Mouse (Mus musculus) liver, embryonic 12.5 days (tissue): ENCODE results near the gene Tmem56. TPM values are rescaled to one million over a fixed set of nuclear protein-coding genes. Genes with fewer than 3 reads are reported as not detected.

Source experiments
- ATAC-seq: fragments of 200-750 bp; cut with Nextera tagmentation; 2 replicates; pipeline ENCODE4 v1.8.0; 2017; ENCODE audit warnings: moderate number of reproducible peaks, mild to moderate bottlenecking, moderate library complexity
- H3K27ac ChIP-seq: fragments of 300-500 bp; sonication (generic); 2 replicates; pipeline ENCODE4 v1.5.1; 2016; ENCODE audit warnings: mild to moderate bottlenecking
- H3K27me3 ChIP-seq: fragments of 300-500 bp; sonication (generic); replicated peaks from 2 replicates; pipeline ENCODE4 v1.6.1; 2016; ENCODE audit warnings: mild to moderate bottlenecking, moderate library complexity
- H3K36me3 ChIP-seq: fragments of 300-500 bp; sonication (generic); 2 replicates; pipeline ENCODE4 v1.6.1; 2016; ENCODE audit warnings: mild to moderate bottlenecking, moderate library complexity
- H3K4me1 ChIP-seq: fragments of 300-500 bp; sonication (generic); 2 replicates; pipeline ENCODE4 v1.6.1; 2016
- H3K4me2 ChIP-seq: fragments of 300-500 bp; sonication (generic); 2 replicates; pipeline ENCODE4 v1.6.1; 2016; ENCODE audit warnings: mild to moderate bottlenecking, moderate library complexity
- H3K4me3 ChIP-seq: fragments of 300-500 bp; sonication (generic); 2 replicates; pipeline ENCODE4 v1.5.1; 2016; ENCODE audit warnings: mild to moderate bottlenecking, moderate library complexity
- H3K9ac ChIP-seq: fragments of 300-500 bp; sonication (generic); 2 replicates; pipeline ENCODE4 v1.6.1; 2016; ENCODE audit warnings: mild to moderate bottlenecking, moderate library complexity
- H3K9me3 ChIP-seq: fragments of 300-500 bp; sonication (generic); replicated peaks from 2 replicates; pipeline ENCODE4 v1.6.1; 2016; ENCODE audit warnings: mild to moderate bottlenecking, moderate library complexity
- WGBS: fragments of 180-500 bp; shearing (Covaris S2); methylation state at CpG from one replicate; pipeline ENCODE4 v1.1.7; 2016; ENCODE audit not compliant: insufficient replicate concordance; 5-methylcytosine and 5-hydroxymethylcytosine counted together
- polyA plus RNA-seq: library from polyadenylated mRNA; unstranded; fragments of >200 nt; fragmentation: Nextera tagmentation; extraction: Ambion mirVana; gene quantifications from 2 replicates; pipeline ENCODE4 v1.2.1, GENCODE M21; 2016

Tmem56 gene
- polyA plus RNA-seq, 1 experiment from 2014 or later = 29.8 TPM

DNA sequence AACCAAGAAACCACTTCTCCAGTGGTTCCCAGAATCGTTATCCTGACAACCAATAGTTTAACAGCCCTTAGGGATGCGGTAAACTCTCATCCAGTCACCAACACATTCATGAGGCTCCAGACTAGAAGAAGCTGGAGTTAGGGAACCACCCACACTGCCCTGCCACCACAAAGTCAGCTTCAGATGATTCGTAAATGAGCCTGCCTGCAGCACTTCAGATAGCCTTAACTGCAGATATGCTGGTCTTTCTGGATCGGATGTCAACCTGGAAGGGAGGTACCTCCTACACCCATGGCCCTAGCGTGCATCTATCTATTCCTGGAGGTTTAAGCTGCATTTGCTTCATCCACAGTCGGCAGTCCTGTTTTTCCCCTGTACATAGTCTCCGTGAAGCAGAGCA is 60.9 kb downstream of the Tmem56 start:
- Histone ChIP-seq H3K4me2 (peak overlapping the region; percentile 31), H3K27me3 (no peaks in the 10 kb centered on the region), H3K9me3 (no peaks in the 10 kb centered on the region), H3K36me3 (peaks cover 87% of the 10 kb centered on the region), H3K4me1 (peaks cover 41% of the 10 kb centered on the region), H3K27ac (peak overlapping the region; percentile 73), H3K4me3 (no peak overlapping the region), H3K9ac (peak overlapping the region; percentile 33; the same call in 1 of the 2 replicates)
- WGBS = 41% methylated on average over 7 of the region's 7 CpGs
- ATAC-seq = peak; percentile 86

GRCm38 (mm10) chr3:121217011-121217410 is 65.9 kb downstream of the Tmem56 start:
- Histone ChIP-seq H3K4me3 (no peak overlapping the region), H3K27me3 (no peaks in the 10 kb centered on the region), H3K27ac (no peak overlapping the region), H3K36me3 (peaks cover 89% of the 10 kb centered on the region), H3K9me3 (no peaks in the 10 kb centered on the region), H3K9ac (no peak overlapping the region), H3K4me1 (peaks cover 18% of the 10 kb centered on the region), H3K4me2 (no peak overlapping the region)
- ATAC-seq = no peak
- WGBS = 89% methylated on average over 6 of the region's 6 CpGs

- H3K36me3 ChIP-seq = peaks cover 91% of the 10 kb centered on the region
- no peaks in the 10 kb centered on the region for H3K9me3 ChIP-seq
- WGBS = 63% methylated on average over 3 of the region's 3 CpGs
- H3K9ac ChIP-seq = no peak overlapping the region
- ATAC-seq = no peak; the same call in 1 of the 2 replicates
- no peak overlapping the region; the same call in 1 of the 2 replicates for H3K27ac ChIP-seq
- H3K27me3 ChIP-seq = no peaks in the 10 kb centered on the region
- H3K4me2 ChIP-seq = no peak overlapping the region
- H3K4me3 ChIP-seq = no peak overlapping the region
- H3K4me1 ChIP-seq = no peaks in the 10 kb centered on the region
Measured at GRCm38 (mm10) chr3:121213501-121213900, 69.4 kb downstream of the Tmem56 start.

- no peak overlapping the region for H3K27ac ChIP-seq
- H3K9me3 ChIP-seq = no peaks in the 10 kb centered on the region
- WGBS = 26% methylated on average over 1 of the region's 1 CpGs
- H3K27me3 ChIP-seq = no peaks in the 10 kb centered on the region
- no peak overlapping the region for H3K9ac ChIP-seq
- no peak overlapping the region for H3K4me2 ChIP-seq
- no peak for ATAC-seq
- H3K4me1 ChIP-seq = no peaks in the 10 kb centered on the region
- H3K4me3 ChIP-seq = no peak overlapping the region
- peaks cover 91% of the 10 kb centered on the region for H3K36me3 ChIP-seq
Measured at GRCm38 (mm10) chr3:121212156-121212555, 70.7 kb downstream of the Tmem56 start.

GRCm38 (mm10) chr3:121208994-121209393 is 73.9 kb downstream of the Tmem56 start:
- no peak for ATAC-seq

DNA sequence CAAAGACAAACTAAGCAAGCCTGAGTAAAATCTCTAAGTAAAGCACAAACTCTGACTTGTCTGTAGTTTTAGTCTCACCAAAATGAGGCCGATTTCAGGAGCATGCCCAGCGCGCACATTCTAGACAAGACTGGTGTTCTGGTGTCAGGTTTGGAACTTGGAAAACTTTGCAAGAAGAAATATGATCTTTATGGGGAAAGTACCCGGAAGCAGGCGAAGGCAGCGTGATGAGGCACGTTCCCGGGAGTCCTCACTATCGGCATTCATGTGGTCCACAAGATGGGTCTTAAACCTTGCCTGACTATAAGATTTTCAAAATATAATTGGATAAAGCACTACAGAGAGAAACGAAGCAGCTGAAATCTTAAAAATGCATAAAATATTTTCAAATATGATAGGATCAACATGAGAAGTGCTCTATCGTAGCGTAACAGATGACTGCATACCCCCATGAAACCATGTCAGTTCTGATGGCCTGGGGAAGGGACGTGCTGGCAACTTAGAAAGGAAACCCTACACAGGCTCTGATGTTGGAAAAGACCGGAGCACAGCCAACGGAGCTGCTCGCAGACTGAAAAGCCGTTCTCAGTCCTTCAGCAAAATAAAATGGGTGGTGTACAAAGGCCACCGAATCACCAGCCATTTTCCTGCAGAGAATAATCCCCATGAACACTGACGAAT is 76.6 kb downstream of the Tmem56 start:
- Histone ChIP-seq H3K36me3 (peaks cover 65% of the 10 kb centered on the region), H3K9me3 (no peaks in the 10 kb centered on the region), H3K27ac (no peak overlapping the region), H3K4me3 (no peak overlapping the region), H3K27me3 (no peaks in the 10 kb centered on the region), H3K4me2 (no peak overlapping the region), H3K9ac (no peak overlapping the region), H3K4me1 (peaks cover 26% of the 10 kb centered on the region)
- ATAC-seq = no peak
- 90% methylated on average over 19 of the region's 19 CpGs for WGBS

More at GRCm38 (mm10) chr3:121208994-121209393, 73.9 kb downstream of the Tmem56 start:
- peaks cover 83% of the 10 kb centered on the region for H3K36me3 ChIP-seq
- H3K4me2 ChIP-seq = no peak overlapping the region
- H3K4me1 ChIP-seq = peaks cover 4% of the 10 kb centered on the region
- H3K9me3 ChIP-seq = no peaks in the 10 kb centered on the region
- H3K4me3 ChIP-seq = no peak overlapping the region
- H3K27me3 ChIP-seq = no peaks in the 10 kb centered on the region
- WGBS = 83% methylated on average over 5 of the region's 5 CpGs
- no peak overlapping the region for H3K9ac ChIP-seq
- no peak overlapping the region for H3K27ac ChIP-seq

DNA sequence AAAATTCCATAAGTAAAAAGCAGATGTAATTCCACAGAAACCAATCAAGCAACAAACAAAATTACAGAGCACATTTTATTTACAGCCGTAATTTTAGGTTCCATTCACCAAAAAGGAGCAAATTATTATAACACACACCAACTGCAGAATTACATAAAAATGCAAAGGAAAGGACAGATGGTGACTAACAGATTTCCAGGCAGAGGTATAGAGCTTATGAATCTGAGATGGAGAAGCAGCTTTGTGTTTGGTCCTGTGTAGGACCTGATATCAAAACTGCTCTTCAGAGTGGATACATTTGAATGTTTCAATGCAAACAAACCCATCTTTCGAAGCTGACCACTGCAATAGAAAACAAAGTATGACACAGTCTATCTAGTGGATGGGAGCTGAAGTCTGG is 80.3 kb downstream of the Tmem56 start:
- no peak overlapping the region for H3K9ac ChIP-seq
- no peak overlapping the region for H3K4me2 ChIP-seq
- peak overlapping the region; percentile 78 for H3K27ac ChIP-seq
- H3K4me1 ChIP-seq = peaks cover 52% of the 10 kb centered on the region
- no peak overlapping the region for H3K4me3 ChIP-seq
- peaks cover 30% of the 10 kb centered on the region for H3K36me3 ChIP-seq
- 73% methylated on average over 2 of the region's 2 CpGs for WGBS
- no peaks in the 10 kb centered on the region for H3K27me3 ChIP-seq
- no peaks in the 10 kb centered on the region for H3K9me3 ChIP-seq
- ATAC-seq = no peak

GRCm38 (mm10) chr3:121201012-121201747 is 81.7 kb downstream of the Tmem56 start:
- WGBS = 14% methylated on average over 11 of the region's 11 CpGs
- Histone ChIP-seq H3K9ac (peak overlapping the region; percentile 52), H3K27me3 (no peaks in the 10 kb centered on the region), H3K4me1 (peaks cover 52% of the 10 kb centered on the region), H3K27ac (peak overlapping the region; percentile 97), H3K9me3 (no peaks in the 10 kb centered on the region), H3K4me3 (peak overlapping the region; percentile 35), H3K4me2 (peak overlapping the region; percentile 70), H3K36me3 (peaks cover 15% of the 10 kb centered on the region)
- ATAC-seq = peak; percentile 100

GRCm38 (mm10) chr3:121189199-121189598 is 93.7 kb downstream of the Tmem56 start:
- no peak overlapping the region for H3K4me2 ChIP-seq
- H3K27me3 ChIP-seq = peaks cover 8% of the 10 kb centered on the region; the same call in 1 of the 2 replicates
- no peaks in the 10 kb centered on the region for H3K9me3 ChIP-seq
- H3K36me3 ChIP-seq = no peaks in the 10 kb centered on the region
- peaks cover 6% of the 10 kb centered on the region; the same call in 1 of the 2 replicates for H3K4me1 ChIP-seq
- ATAC-seq = no peak
- H3K4me3 ChIP-seq = no peak overlapping the region
- no peak overlapping the region for H3K27ac ChIP-seq
- no peak overlapping the region for H3K9ac ChIP-seq
- WGBS = 59% methylated on average over 2 of the region's 2 CpGs

DNA sequence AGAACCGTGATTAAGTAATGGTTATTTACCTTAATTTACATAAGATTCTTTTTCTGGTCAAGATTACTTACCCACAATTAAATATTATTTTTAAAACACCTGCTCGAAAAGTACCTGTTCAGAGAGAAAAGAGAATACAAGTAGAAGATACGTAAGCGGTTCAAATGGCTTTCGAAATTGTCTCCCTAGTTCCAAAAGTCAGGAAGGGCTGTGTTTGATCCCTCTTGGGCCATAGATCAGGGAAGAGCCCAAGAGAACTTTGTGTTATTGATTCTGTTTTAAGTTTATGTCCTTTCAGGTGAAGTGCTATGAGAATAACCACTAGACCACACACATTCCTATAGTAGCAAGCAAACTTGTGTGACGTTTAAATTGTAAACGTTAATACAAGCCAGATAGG is 95.4 kb downstream of the Tmem56 start:
- no peaks in the 10 kb centered on the region for H3K9me3 ChIP-seq
- H3K27me3 ChIP-seq = peaks cover 16% of the 10 kb centered on the region; the same call in 1 of the 2 replicates
- H3K9ac ChIP-seq = no peak overlapping the region
- H3K4me1 ChIP-seq = peaks cover 8% of the 10 kb centered on the region; the same call in 1 of the 2 replicates
- H3K4me3 ChIP-seq = no peak overlapping the region
- H3K4me2 ChIP-seq = no peak overlapping the region
- no peaks in the 10 kb centered on the region for H3K36me3 ChIP-seq
- 77% methylated on average over 7 of the region's 7 CpGs for WGBS
- no peak for ATAC-seq
- no peak overlapping the region for H3K27ac ChIP-seq

DNA sequence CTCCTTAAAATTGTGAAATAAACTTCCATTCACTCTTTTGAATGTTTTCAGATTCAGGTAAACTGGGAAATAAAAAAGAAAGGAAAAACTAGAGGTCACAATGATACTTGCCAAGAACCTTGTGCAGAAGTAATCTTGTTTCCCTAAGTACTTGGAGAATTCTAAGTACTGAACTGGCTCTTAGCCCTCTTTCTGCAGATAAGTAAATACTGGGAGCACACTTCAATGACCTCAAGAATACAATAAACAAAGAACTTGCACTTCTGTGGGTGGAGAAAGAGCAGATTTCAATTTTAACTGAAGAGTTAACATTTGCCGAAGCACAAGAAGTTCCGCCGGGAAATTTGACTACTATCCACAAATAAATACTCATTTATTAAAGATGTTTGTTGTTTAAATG is 96.0 kb downstream of the Tmem56 start:
- Histone ChIP-seq H3K4me3 (no peak overlapping the region), H3K9me3 (no peaks in the 10 kb centered on the region), H3K4me2 (no peak overlapping the region), H3K9ac (no peak overlapping the region), H3K4me1 (peaks cover 8% of the 10 kb centered on the region; the same call in 1 of the 2 replicates), H3K36me3 (no peaks in the 10 kb centered on the region), H3K27me3 (peaks cover 16% of the 10 kb centered on the region; the same call in 1 of the 2 replicates), H3K27ac (no peak overlapping the region)
- ATAC-seq = no peak
- WGBS = 90% methylated on average over 3 of the region's 3 CpGs

- no peak overlapping the region for H3K4me2 ChIP-seq
- peaks cover 8% of the 10 kb centered on the region; the same call in 1 of the 2 replicates for H3K4me1 ChIP-seq
- H3K27ac ChIP-seq = no peak overlapping the region
- WGBS = 87% methylated on average over 3 of the region's 3 CpGs
- H3K4me3 ChIP-seq = no peak overlapping the region
- H3K9ac ChIP-seq = no peak overlapping the region
- H3K27me3 ChIP-seq = peaks cover 13% of the 10 kb centered on the region; the same call in 1 of the 2 replicates
- H3K36me3 ChIP-seq = no peaks in the 10 kb centered on the region
- no peak for ATAC-seq
- no peaks in the 10 kb centered on the region for H3K9me3 ChIP-seq
Measured at GRCm38 (mm10) chr3:121185197-121185596, 97.7 kb downstream of the Tmem56 start.
